8 mouse cellular contexts compared by ENCODE assay signal in genomic region chr12:55154559-55155448, GRCm38 (mm10). TPM values are rescaled to one million over a fixed set of nuclear protein-coding genes. Genes with fewer than 3 reads are reported as not detected.
DNase-seq lines count a peak whose midpoint lies in the region; ATAC-seq lines count a peak whose summit lies in the region.
"Not testable (repeated sequence)": the region's sequence is repeated elsewhere in the genome, so short reads cannot be mapped to it uniquely, and the experiment has no call there.

Srp54b (plus strand) TSS chr12:55155104.

- H3K27ac ChIP-seq in hindbrain, embryonic 12.5 days; liver, embryonic 12.5 days; midbrain, embryonic 15.5 days: not testable (repeated sequence)

- not testable (repeated sequence) for H3K36me3 ChIP-seq in hindbrain, embryonic 12.5 days; liver, embryonic 12.5 days; midbrain, embryonic 15.5 days (replicated peaks)

- ATAC-seq in erythroid progenitor cell, adult 5-6 weeks (replicated peaks; ENCODE audit: low FRiP score, poor library complexity, severe bottlenecking), result peak; percentile 94
- ATAC-seq in granulocyte monocyte progenitor cell, adult 5-6 weeks (replicated peaks; ENCODE audit: poor library complexity, severe bottlenecking), result peak; percentile 80
- ATAC-seq in hindbrain, embryonic 12.5 days (ENCODE audit: low FRiP score), result peak; percentile 99
- peak; percentile 97 for ATAC-seq in liver, embryonic 12.5 days
- peak; percentile 99 for ATAC-seq in midbrain, embryonic 15.5 days (replicated peaks)

- not testable (repeated sequence) for DNase-seq in adrenal gland, postnatal 10 days; layer of hippocampus, postnatal 10 days (ENCODE audit: low spot score in 2 of 2); thymus, postnatal 0 days (ENCODE audit: low spot score)

- not testable (repeated sequence) for H3K4me1 ChIP-seq in hindbrain, embryonic 12.5 days; liver, embryonic 12.5 days; midbrain, embryonic 15.5 days

- H3K4me3 ChIP-seq in hindbrain, embryonic 12.5 days, result peak within 1 kb of the TSS; percentile 30
- H3K4me3 ChIP-seq in liver, embryonic 12.5 days, result peak within 1 kb of the TSS; percentile 48
- H3K4me3 ChIP-seq in midbrain, embryonic 15.5 days, result peak within 1 kb of the TSS; percentile 27

- H3K27me3 ChIP-seq in hindbrain, embryonic 12.5 days; liver, embryonic 12.5 days (replicated peaks); midbrain, embryonic 15.5 days (replicated peaks): not testable (repeated sequence)

- not testable (repeated sequence) for H3K9me3 ChIP-seq in hindbrain, embryonic 12.5 days (replicated peaks); liver, embryonic 12.5 days (replicated peaks); midbrain, embryonic 15.5 days

- H3K4me2 ChIP-seq in hindbrain, embryonic 12.5 days (replicated peaks), result 0 out of 2 replicates have a peak within 1 kb of the TSS, but pooled peaks have one; percentile 29
- not testable (repeated sequence) for H3K4me2 ChIP-seq in liver, embryonic 12.5 days; midbrain, embryonic 15.5 days

- H3K9ac ChIP-seq in hindbrain, embryonic 12.5 days; midbrain, embryonic 15.5 days: not testable (repeated sequence)
- H3K9ac ChIP-seq in liver, embryonic 12.5 days, result peak within 1 kb of the TSS; percentile 48; the same call in 1 of the 2 replicates

- WGBS in hindbrain, embryonic 12.5 days, result no CpG with 5 or more reads among the region's 57 CpGs
- WGBS in liver, embryonic 12.5 days (ENCODE audit: insufficient replicate concordance), result no CpG with 5 or more reads among the region's 57 CpGs
- no CpG with 5 or more reads among the region's 57 CpGs for WGBS in midbrain, embryonic 15.5 days

RNA-seq across cellular contexts. Expression of gene Srp54b, which starts in this region (rescaled TPM):
- 10 to 100 TPM; 61.5 to 78.7 TPM for total RNA-seq in adrenal gland, postnatal 10 days (2021)
- total RNA-seq in erythroid progenitor cell, adult 5-6 weeks (2015; ENCODE audit: low replicate concordance), result 6.8 and 10.5 TPM in 2 replicates
- total RNA-seq in erythroid progenitor cell, adult 5-6 weeks (2017; ENCODE audit: low replicate concordance), result 8.5 and 38.5 TPM in 2 replicates
- 23.0 and 23.9 TPM in 2 replicates for total RNA-seq in granulocyte monocyte progenitor cell, adult 5-6 weeks (2014; fragmentation: Nextera tagmentation)
- 78.1 and 98.4 TPM in 2 replicates for total RNA-seq in granulocyte monocyte progenitor cell, adult 5-6 weeks (2017)
- 59.5 and 65.2 TPM in 2 replicates for polyA plus RNA-seq in hindbrain, embryonic 12.5 days (2016; fragmentation: Nextera tagmentation; extraction: Ambion mirVana)
- 10 to 100 TPM; 73.1 to 95.4 TPM for total RNA-seq in layer of hippocampus, postnatal 10 days (2021)
- 35.8 and 40.3 TPM in 2 replicates for polyA plus RNA-seq in liver, embryonic 12.5 days (2016; fragmentation: Nextera tagmentation; extraction: Ambion mirVana)
- 52.9 and 60.9 TPM in 2 replicates for polyA plus RNA-seq in midbrain, embryonic 15.5 days (2015; fragmentation: Nextera tagmentation; extraction: Ambion mirVana)
- polyA plus RNA-seq in thymus, postnatal 0 days (2015; fragmentation: Nextera tagmentation; extraction: Ambion mirVana), result 63.4 and 66.1 TPM in 2 replicates
